Mouse (Mus musculus) left cerebral cortex, adult 2 months (tissue): ENCODE measurements around the gene Tex26. TPM values are rescaled to one million over a fixed set of nuclear protein-coding genes. Genes with fewer than 3 reads are reported as not detected.

Experiments
- DNase-seq, 2 experiments: peaks; one replicate each; pipeline ENCODE4 v3.0.0; 2021 to 2022; ENCODE audit warnings: low spot score in 2 of 2, mixed read lengths in 1 of 2; ENCODE audit errors: extremely low spot score in 1 of 2
- H3K27ac ChIP-seq: fragments of 200-600 bp; 2 replicates; pipeline ENCODE4 v1.8.1; 2022
- H3K4me3 ChIP-seq: fragments of 200-600 bp; 2 replicates; pipeline ENCODE4 v1.8.1; 2022
- CTCF ChIP-seq: fragments of 200-600 bp; IDR thresholded peaks from 2 replicates; pipeline ENCODE4 v1.8.1; 2022; ENCODE audit warnings: antibody characterized with exemption, mild to moderate bottlenecking, moderate library complexity
- intact Hi-C: fragments of 180-260 bp; cut with DNase I; formaldehyde crosslinking; loops from one replicate; pipeline ENCODE4 v1.15.1; 2025
- total RNA-seq, 2 experiments: library from RNA; stranded (reverse); gene quantifications; 2 replicates each; pipeline ENCODE4 v1.2.3; 2021

Gene Tex26
- total RNA-seq, 2 experiments from 2014 or later = 0.77 TPM; not detected in 1

DNA sequence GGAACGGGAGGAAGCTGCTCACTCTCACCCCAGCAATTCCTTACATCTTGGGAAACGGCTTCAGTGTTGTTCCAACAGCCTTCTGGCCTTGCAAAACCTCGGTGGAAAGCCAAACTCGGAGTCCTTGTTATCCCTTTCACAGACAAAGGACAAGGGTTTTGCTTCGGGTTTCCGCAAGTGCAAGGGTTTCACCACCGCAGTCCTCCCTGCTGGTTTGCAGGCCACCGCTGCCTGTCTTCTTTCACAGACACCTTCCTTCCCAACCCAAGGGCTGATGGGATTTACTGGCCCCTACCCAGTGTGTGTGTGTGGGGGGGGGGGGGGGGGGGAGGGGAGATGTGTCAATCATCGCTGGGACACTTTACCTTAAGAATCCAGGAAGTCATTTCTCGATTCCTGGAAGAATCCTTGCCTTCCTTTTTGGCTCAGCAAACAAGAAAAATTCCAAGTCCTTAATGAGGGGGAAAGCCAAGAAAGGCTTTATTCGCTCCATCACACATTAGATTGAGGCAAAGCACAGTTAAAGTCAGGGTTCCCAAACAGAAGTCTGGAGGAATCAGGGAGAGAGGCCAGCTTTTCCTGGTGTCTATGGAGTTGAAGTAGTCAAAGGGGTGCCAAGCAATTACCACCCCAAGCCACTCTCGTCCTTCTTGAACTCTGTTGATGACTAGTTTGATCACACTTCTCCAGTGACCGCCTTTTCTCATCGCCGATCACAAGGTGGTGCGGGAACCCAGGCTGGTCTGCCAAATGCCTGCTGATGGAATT, 35.4 kb downstream of the Tex26 start:
- no peak overlapping the region for H3K4me3 ChIP-seq
- intact Hi-C loops = no loop called here
- TF ChIP-seq CTCF = no peak
- no peak overlapping the region for H3K27ac ChIP-seq
- no peak for DNase-seq

DNA sequence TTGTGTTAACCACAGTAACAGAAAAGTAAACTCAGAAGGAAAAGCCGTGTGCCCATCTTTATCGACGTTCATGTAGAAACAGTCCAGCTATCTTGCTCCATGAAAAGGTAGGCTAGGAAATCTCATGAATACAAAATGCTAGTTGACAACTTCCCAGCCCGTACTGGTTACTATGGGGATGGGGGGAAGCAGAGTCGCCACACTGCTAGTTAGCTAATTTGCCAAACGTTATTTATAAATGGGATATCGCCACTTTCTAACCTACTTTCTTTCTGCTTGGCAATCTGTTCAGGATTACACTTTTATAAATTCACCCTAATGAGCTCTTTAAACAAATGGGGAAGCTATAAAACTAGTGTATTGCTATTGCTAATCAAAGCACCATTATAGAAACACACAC, 42.5 kb downstream of the Tex26 start:
- H3K27ac ChIP-seq = no peak overlapping the region
- no peak for DNase-seq
- H3K4me3 ChIP-seq = no peak overlapping the region
- intact Hi-C loops = loop anchor here (5.0 kb wide), 1 partner anchor 70 kb away; the partner anchor contains the start of gene Medag
- TF ChIP-seq CTCF = no peak

DNA sequence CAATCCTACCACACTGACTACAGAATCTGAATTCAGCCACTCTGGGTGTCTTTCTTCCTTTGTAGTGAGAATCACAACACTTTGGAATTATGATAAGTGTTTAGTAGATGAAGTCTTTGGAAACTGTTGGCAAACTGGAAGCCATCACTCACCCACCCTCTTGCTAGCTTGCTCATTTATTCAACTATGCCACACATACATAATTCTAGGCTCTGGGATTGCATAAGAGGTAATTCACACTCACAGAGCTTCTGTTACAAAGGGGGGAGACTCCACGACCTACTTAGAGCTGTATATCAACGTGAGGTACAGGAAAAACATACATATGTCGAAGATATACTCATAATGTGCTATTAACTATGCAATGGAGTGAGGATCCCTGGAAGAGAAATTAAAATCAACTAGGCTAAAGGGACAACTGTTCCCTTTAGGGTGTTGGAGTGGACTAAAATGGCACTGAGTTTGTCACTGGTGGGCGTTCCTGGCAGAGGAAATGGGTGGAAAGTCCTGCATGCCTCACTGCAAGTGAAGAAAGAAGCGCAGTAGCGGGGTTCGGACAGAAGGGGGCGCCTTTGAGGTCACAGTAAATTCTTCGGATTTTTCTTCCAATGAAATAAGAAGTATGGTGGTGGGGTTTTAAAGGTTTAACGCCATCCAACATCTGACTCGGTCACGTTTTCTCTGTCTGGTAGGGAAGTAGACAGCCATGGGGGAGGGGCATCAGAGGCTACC, 44.0 kb downstream of the Tex26 start:
- H3K4me3 ChIP-seq = no peak overlapping the region
- intact Hi-C loops = loop anchor here (1.0 to 5.0 kb wide), 2 partner anchors 41 to 71 kb away; partner anchors contain the start of gene Medag
- peak overlapping the region; percentile 32; the same call in 1 of the 2 replicates for H3K27ac ChIP-seq
- peak; percentile 23 to 64 for DNase-seq
- TF ChIP-seq CTCF = peak; percentile 70

DNA sequence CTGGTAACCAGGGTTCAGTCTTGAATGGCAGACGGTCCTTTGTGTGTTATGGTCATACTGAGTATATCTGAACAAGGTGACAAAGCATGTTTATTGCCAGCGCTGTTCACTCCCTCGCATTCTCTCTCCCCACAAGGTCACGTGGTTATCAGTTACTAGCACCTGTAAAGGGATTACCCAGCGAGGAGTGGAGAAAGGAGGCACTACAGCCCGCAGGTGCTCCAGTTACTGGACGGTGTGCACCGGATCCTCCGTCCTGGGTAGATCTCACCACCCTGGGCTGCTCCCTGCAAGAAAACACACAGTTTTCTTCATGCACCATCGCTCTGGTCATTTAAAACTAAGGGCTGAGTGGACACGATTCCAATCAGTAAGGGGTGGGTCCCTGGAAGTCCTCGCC, 44.8 kb downstream of the Tex26 start:
- TF ChIP-seq CTCF = no peak
- intact Hi-C loops = loop anchor here (5.0 kb wide), 1 partner anchor 72 kb away; the partner anchor contains the start of gene Medag
- H3K27ac ChIP-seq = no peak overlapping the region
- no peak for DNase-seq
- H3K4me3 ChIP-seq = no peak overlapping the region

DNA sequence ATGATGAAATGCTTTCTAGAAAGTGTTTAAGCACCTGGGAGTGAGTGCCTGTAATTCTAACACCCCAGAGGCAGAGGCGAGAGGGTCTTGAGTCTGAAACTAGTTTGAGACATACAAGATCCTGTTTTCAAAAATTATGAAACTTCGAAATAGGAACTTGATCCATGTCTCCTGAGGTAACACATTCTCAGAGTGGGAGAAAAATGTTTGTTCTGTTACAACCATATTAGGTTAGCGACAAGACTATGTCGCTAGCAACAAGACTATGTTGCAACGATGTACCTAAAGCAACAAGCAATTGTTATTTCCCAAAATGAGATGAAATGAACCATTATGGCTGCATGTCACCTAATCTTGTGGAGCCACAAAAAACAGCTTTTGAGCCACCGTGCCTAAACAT, 46.0 kb downstream of the Tex26 start:
- no peak for TF ChIP-seq CTCF
- no peak overlapping the region for H3K27ac ChIP-seq
- no peak overlapping the region for H3K4me3 ChIP-seq
- no peak for DNase-seq
- intact Hi-C loops = no loop called here

DNA sequence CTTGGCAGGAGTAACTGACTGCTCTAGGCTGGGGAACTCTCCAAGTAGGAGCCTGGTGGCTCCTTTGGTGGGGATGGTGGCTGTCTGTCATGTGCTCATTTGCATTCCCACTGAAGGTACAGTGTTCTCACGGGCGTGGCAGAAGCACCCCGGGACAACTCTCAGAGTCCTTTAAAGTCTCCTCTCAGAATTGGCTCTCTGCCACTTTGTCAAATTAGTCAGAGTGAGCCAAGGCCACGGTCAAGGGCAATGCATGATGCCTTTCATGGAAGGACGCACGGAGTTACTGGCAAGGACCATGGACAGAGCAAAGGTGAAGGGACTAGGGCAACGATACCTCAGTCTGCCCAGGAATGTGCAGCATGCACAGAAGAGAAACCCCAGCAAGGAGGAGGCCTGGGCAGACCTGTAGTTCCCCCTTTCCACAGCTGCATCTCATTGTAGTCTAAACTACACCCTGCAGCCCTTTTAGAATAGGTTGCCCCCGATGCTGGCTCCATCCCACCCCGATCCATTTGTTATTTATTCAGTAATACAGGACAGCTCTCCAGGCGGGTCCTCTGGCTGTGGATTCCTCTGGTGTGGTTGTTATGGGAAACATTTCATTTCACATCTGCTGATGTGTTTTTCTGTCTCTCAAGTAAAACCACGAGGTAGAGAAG, 49.0 kb downstream of the Tex26 start:
- peak overlapping the region; percentile 50 for H3K27ac ChIP-seq
- H3K4me3 ChIP-seq = no peak overlapping the region; the same call in 1 of the 2 replicates
- DNase-seq = no peak
- intact Hi-C loops = no loop called here
- TF ChIP-seq CTCF = no peak

DNA sequence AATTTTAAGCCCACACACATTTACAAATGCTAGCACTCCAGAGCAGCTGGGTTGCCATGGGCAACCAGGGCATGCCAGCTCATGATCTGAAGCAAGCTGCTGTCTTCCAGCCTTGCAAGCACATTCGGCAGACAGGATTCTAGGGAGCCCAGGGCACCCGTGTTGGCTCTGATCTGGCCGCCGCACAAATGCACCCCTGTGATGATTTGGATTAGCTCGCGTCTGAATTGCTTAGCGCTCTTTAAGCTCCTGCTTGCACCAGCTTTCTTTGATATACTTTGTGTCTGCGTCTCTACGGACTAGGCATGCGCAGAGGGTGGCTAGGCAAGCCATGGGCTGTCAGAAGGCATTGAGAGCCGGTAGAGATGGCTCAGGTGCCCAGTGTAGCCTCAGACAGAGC, 49.7 kb downstream of the Tex26 start:
- H3K4me3 ChIP-seq = peak overlapping the region; percentile 18
- peak; percentile 69 to 74 for DNase-seq
- TF ChIP-seq CTCF = no peak
- peak overlapping the region; percentile 50 for H3K27ac ChIP-seq
- intact Hi-C loops = no loop called here

DNA sequence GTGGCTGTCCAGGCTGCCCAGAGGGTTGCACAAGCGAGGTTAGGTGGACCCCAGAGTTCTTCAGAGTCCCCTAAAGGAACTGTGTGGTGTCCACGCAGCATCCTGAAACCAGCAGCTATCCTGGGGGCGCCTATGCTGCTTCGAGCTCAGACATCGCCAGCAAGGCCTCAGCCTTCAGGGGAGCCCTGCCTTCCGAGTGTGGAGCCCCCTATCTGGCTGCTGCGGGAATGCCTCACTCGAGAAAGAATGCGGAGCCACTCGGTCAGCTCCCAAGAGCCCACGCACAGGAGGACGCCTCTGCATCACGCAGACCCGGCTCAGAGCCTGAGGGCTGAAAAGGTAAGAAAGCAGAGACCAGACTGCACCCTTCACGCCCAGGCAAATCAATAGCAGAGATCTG, 50.8 kb downstream of the Tex26 start:
- no peak for DNase-seq
- TF ChIP-seq CTCF = peak; percentile 28
- H3K4me3 ChIP-seq = no peak overlapping the region
- no peak overlapping the region for H3K27ac ChIP-seq
- intact Hi-C loops = no loop called here

DNA sequence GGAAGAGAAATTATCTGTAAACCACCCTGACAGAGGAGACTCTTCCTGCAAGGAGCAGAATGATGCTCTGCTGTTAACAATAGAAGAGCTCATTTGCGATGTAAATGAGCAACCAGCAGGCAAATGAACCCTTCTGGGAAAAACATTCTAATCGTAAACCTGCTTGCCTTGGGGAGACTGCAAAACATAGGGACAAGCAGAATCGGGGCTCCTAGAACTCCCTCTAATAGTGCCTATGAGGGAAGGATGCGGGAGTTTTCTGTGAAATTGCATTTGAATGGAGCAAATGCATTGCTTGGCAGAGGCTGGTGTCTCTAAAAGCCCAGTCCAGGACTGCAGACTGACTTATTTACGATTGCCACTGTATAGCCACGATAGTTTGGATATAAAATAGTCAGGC, 56.2 kb downstream of the Tex26 start:
- intact Hi-C loops = no loop called here
- no peak for DNase-seq
- no peak for TF ChIP-seq CTCF
- Histone ChIP-seq H3K27ac (no peak overlapping the region), H3K4me3 (no peak overlapping the region)

DNA sequence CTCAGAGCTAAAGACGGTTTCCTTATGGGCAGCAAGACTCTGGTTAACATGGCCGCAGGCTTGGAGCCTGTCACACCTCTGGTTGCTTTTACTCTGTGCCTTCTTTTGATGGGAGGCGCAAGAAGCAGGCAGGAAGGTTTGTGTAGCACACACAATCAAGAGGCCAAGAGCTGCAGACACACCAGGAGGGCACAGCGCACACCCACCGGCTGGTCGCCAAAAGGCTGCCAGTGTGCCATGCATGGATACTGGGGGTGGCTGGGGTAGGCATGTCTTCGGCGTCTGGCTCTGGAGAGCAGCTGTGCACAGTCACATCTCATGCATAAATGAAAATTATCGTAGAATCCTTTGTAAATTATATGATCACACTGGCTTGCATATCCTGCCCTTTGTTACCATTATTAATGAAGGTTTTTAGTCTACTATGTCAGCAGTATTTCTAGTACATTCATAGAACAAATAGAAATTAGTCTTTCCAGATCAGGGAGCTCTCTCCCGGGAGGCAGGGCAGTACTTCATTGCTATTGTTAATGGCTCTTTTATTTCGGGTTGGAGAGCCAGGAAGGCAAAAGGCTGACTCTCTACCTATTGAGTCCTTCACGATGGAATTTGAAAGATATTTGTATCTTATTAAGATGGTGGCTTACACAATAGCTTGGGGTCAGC, 57.1 kb downstream of the Tex26 start:
- H3K4me3 ChIP-seq = no peak overlapping the region
- no peak overlapping the region for H3K27ac ChIP-seq
- intact Hi-C loops = no loop called here
- no peak for TF ChIP-seq CTCF
- no peak for DNase-seq

DNA sequence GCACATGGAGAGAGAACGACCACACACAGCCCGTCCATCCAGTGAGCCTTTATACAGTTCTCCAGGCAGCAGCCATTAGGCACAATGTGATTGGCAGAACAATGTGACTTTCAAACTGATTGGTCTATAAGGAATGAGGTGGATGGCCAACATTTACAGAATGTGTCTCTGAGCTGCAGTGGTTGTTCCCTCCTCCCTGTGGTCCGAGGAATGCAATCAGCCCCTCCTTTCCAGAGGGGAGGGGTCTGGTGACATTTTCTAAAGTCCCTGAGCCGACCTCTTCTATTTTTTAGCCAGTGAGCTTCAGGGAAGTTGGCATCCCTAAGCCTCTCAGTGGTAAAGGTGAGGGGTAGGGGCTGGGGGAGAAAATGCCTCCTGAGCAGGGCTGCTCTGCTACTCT, 60.5 kb downstream of the Tex26 start:
- no peak for DNase-seq
- no peak overlapping the region for H3K4me3 ChIP-seq
- no peak for TF ChIP-seq CTCF
- H3K27ac ChIP-seq = no peak overlapping the region
- intact Hi-C loops = no loop called here
